Mouse (Mus musculus) right cerebral cortex, postnatal 36 days (tissue): ENCODE measurements around the gene Scg5.
A peak's percentile ranks its signal among the peaks of the same experiment; 100 is the strongest.

Experiments
- DNase-seq, 2 experiments: peaks; one replicate each; pipeline ENCODE4 v3.0.0; 2022; ENCODE audit warnings: low spot score in 2 of 2, mixed read lengths in 1 of 2

Scg5 gene

DNA sequence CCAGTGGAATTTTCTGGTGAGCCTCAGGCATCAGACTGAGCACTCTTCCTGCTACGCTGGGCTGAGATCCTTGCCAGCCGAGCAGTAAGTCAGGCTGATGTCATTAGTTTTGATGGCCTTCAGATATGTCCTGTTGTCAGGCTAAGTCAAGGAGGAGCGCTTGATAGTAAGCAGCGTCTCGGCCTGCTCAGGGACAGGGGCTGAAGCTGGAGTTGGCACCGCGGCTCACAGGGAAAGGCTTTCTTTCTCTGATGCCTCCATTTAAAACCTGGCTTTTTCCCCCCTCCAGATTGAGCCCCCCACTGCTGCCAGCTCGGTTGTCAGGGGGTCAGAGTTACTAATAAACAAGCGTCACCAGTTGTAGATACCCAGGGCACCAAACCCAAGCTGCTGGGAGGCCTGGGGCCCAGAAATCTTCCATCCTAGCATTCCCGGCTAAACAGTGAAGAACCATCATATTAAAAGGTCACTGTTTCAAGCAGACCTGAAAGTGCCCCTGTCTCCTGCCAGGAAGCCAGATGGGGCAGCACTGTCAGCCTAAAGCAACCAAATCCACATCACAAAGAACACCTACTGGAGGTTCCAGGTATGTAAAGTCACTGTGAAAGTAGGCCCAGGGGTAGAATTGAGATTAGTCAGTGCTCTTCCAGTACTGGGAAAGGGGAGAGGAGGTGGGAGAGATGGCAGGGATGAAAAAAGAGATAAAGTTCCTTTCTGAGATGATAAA lies 21.9 kb downstream of the Scg5 start:
- DNase-seq, result no peak

DNA sequence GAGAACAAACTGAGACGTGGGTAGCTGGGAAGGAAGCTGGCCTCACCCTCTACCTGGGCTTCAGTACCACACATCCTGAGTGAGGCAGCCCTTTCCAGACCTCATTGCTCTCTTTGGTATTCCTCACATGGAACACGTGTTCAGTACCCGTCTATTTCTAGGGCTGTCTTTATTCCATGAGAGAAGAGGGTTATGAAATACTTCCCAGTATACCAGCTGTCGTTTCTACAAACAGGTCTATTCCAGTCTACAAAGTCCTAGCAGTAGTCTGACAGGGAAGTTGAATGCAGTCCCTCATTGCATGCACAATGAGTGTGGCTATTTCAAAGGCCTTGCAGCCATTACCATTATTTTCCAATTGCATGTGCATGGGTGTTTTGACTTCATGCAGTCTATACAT lies 23.2 kb downstream of the Scg5 start:
- DNase-seq, result no peak

DNA sequence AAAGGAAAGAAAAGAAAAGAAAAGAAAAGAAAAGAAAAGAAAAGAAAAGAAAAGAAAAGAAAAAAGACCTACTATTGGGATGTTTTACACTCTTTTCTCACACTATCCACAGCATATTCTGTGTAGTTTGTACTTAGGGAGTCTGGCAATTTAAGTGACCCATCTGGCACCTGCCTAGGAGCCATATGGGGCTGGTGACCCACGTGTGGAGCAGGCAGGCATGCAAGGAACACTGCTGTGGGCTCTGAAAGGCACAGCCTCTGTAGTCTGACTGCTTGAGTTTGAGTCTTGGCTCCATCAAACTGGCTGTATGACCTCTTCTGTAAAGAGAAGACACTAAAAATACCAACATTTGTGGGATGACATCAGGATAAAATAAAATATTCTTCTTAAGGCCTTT lies 25.2 kb downstream of the Scg5 start:
- no peak for DNase-seq

DNA sequence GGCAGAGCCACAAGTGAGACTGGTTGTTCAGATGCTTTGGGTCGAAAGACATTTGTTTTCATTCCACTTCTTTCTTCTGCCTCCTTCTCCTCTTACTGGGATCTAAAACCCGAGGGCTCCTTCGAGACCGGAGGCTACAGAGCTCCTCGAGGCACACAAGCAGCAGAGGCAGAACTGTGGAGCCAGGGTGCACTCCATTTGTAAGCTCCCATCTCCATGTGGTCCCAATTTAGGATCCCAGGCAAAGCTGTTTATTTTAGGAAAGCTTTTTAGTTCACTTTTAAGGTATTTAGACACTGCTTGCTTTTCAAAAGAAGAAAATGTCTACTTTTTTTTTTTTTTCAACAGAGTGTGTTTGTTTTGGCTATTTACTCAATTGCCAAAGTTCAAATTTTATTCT lies 28.1 kb downstream of the Scg5 start:
- DNase-seq, result no peak

DNA sequence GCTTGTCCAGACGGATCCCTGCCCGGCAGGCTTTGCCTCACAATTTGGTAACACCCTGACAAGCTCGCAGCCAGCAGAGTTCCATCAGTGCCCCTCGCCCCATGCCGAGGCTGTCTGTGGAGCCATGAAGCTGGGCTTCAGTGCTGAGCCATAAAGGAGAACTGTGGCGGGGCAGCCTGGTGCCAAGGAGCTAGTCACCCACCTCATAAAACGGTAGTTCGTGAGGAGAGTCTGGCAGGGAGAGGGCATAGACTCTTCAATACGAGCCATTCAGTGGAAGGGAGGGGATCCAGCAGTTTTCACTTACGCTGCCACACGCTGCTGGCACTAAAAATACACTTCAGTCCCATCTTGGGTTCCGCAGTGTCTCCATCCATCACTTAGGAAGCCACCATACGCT lies 30.3 kb downstream of the Scg5 start:
- DNase-seq, result no peak

DNA sequence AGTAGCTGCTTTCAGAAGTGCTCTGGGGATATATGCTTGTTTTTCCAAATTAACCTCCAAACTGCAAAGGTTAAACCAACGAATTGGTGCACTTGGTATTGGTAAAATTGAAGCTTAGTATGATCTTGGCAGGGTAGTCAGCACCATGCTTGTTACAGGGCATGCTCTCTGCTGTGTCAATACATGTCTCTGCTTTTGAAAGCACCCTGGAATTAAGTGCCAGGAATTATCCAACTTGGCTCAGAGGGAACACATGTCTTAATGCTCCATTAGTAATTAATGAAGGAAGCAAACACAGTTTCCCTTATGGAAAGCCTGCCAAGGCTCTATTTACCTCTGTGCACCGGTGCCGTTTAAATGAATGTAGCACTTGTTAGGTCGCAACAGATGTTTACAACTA lies 33.7 kb downstream of the Scg5 start:
- no peak for DNase-seq

DNA sequence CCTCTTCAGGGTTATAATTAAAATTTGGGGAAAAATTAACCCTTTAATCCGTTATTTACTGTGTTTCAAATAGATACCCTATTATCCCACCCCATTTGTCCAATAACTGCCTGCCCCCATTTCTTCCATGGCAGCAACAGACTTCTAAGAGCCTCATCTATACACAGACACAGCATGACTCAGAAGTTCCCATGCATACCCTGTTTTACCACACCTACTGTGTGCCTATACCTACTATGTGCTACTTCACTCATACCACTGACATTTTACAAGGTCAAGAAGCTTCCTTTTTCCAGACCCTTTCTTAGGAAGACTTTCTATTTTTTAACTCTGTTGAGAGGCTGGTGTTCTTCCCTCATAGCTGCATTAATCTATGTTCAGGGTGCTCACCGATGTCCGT lies 35.4 kb downstream of the Scg5 start:
- no peak for DNase-seq

DNA sequence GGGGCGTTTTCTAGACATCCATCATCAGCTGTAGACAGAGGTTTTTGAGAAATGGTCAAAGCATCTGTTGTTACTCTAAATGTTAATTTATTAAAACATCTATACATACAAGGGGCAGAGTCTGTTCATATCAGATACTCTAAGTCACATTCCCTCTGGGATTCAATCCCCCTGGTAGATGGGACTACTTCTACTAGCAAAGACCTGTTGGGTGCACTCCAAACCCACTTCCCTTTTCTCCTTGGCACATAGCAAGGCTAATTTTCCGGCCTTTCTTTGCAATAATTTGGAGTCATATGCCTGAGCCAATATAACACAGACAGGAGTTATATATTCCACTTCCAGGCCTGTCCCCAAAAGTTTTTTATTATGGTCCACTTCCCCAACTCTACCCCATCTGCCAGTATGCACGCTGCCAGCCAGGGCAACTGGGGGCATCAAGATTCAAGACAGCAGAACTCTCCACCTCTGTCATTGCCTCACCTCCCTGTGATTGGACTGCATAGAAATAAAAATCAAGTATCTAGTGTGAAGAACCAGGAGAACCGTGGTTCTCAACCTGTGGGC lies 40.0 kb downstream of the Scg5 start:
- DNase-seq, result no peak

DNA sequence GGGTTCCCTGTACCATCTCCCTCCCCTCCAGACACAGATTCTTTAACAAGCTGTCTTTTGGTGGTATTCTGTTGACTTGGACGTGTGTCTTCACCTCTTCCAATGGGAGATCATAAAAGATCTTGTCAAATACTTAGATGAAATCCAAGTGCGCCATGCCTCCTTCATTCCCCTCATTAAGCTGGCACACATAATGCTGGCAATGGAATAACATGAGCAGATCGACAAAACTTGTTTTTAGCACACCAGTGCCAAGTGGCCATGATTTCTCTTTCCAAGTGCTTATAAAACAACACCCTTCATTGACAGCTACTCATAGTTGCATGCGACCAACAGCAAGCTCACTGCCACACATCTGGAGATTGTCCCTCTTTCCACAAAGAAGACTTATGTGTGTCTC lies 41.0 kb downstream of the Scg5 start:
- DNase-seq, result no peak

DNA sequence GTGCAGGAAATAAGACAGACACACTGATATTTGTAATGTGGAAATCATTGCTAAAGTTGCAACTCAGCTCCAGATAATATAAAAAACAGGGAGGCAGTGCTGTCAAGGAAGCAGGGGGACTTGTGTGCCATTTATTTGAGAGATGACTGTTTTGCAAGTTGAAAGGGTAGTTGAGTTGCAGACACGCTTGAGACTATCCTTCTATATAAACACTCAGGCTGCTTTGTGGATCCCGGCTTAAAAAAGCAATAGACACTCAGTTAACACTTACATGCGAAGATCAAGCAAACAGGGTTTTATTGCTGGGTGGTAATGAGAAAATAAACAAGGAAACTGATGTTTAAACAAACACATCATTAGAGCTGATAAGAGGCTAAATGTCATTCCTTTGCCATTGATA lies 44.1 kb downstream of the Scg5 start:
- no peak for DNase-seq

DNA sequence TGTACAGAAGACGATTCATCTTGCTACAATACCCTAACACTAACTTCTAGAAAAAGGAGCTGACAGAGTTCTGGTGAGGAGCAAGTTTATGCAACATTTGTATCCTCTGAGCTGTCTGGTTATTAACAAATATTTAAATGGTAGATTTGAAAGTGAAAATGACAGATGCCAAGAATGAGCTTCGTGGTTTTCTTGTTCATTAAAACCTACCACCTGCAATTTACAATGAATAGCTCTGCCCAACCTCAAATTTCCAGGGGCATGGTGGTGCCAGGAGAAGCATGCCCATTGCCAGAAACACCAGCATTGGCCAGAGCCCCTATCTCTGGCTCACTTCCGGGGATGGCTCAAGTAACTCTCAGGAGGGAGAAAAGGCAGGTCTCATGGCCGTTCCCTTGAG lies 47.4 kb downstream of the Scg5 start:
- no peak for DNase-seq

DNA sequence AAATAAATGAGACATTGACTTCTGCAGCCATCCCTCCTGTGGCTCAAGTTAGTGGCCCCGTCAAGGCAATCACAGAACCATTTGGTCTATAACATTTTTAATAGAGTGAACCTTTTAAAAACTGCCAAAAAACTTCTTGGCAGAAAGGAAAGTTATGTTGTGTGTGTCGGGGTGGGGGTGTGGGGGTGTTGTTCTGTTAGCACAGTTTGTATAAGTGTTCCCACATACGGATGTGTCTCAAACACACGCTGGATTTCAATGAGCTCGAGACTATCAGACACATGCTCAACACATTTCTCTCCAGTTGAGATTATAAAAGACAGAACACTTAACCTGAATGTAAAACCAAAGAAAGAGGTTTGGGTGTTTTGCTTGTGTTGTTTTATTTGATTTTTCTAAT lies 47.8 kb downstream of the Scg5 start:
- DNase-seq, result no peak

DNA sequence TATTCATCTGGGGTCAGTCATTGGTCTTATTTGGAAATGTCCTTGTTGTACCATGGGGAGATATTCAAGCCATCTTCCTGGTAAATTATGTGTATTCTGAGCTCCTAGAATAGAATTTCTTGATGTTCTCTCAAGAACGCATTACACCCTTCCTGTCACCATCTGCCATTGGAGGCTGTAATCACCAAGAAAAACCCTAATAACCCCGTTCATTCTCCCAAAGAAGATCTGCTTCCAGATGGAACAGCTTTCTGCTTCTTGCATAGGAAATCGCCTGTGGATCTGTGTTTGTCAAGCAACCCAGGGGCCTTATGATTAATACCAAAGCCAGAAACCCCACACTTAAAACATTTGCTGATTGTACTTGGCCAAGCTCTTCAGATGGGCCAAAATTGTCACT lies 49.6 kb downstream of the Scg5 start:
- DNase-seq, result no peak

DNA sequence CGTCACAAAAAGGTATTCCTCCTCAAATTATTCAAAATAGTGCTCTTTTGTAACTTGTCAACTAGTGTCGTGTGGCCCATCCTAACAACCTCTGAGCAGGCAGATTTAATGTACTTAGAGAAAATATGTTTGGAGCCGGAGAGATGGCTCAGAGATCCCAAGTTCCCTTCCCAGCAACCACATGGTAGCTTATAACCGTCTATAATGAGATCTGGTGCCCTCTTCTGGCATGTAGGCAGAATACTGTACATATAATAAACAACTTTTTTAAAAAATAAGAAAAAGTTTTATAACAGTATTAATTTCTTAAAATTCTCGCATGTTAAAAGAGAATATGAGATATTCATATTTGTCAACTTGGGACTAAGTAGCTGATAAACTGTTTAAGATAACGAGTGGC lies 50.9 kb downstream of the Scg5 start:
- DNase-seq, result no peak

DNA sequence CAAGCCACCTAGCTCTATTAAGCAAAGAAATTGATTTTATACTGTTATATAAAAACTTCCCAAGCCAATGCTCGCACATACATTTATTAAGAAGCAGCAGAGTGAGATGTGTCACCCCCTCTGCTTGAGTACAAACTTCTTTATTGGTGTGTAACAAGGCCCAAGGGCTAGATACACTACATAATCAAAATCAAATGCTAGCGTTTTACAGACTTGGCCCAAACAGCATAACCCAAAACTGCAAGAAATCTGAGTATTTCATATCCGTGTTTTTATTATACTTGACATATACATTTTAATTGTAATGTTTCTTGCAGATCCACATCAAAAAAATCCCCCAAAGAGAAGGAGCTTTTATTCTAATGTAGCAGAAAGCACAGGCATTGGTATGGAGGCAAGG lies 52.6 kb downstream of the Scg5 start:
- DNase-seq, result no peak

DNA sequence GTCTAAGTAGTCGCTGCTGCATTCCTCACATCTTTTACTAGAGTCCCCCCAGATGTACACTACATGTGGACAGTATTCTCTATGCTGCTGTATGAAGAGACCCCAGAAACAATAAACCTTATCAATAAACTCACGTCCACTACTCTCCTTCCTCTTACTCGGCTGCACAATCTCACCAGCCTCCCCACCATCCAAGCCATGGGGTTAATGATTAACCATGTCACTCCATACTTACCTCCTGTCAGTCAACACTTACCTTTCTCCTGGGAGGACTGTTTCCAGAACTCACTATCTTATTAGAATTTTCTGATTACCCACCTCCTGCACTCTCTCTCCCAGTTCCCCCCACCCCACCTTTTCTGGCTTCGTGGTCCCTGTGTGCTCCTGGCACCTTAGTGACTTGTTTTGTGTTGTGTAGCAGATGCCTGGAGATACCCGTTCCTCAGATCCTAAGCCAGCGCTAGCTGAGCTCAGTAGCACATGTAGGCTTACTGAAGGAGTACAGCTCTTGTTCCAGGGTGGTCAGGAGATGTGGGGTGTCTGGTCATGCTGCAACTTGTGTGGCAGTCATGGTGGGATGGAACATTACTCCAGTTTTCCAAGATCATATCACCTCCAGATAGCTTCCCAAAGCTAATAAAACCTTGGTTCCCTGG lies 54.6 kb downstream of the Scg5 start:
- no peak for DNase-seq

DNA sequence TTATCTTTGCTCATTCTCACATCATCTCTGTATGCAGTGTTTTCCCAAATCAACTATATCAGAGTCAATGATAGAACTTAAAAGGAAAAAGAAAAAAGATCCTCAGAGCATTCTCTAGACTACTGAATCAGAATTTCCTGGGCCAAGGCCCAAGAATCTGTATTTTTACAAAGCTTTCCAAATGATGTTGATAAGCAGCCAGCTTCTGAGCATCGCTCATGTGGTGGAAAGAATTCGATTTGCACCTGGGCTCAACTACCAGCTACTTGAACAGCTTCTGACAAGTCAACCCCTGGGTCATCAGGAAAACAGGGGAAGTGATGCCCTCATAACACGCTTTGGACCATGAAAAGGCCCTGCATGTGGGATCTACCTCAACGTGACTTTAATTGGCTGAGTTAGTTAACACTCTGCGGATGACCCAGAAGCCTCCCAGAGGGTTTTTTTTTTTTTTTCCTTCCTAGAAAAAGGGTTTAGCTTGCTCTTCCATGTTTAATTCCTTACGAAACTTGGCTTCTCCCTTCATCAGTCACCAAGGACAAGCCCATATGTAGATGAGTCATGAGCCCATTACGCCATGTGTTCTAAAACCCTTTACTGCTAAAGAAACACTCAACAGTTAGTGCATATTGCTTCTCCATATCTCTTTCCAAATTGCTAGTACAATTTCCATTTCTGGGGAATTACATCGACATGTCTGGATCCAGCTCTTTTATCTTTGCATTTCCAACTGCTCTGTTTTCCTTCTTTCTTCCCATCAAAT lies 60.2 kb downstream of the Scg5 start:
- no peak for DNase-seq

DNA sequence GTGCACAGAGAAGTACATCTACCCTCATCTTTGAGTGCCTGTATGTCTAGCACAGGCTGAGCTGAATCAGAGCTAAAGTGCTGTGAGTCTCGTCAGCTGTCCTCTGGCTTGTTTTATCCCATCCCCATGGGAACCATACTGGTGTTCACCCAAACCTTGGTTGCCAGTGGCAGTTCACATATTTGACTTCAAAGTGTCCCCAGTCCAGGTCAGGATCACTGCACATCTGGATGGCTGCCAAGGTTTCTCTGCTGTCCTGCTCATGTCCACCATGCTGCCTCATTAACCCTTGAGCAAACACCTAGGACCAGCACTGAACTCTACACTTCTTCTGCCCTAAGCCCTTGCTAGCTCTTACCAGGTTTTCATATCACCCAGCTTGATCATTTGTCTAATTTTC lies 63.0 kb downstream of the Scg5 start:
- no peak for DNase-seq

DNA sequence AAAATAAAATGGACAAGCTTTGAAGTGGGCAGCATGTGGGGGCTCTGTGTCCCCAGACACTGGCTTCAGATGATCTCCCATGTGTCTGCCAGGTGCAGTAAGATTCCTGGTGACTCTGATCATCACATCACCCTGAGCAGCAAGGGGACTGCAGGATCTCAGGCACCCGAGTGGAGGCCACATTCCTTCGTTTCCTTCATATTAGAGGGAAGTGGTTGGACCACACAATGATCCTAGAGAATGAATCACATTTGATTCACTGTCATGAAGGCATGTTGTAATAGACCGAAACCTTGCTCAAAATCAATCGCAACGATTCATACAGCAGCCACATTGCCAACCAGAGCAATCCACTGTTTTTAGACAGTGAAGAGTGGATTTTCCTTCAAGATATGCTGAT lies 64.0 kb downstream of the Scg5 start:
- no peak for DNase-seq

DNA sequence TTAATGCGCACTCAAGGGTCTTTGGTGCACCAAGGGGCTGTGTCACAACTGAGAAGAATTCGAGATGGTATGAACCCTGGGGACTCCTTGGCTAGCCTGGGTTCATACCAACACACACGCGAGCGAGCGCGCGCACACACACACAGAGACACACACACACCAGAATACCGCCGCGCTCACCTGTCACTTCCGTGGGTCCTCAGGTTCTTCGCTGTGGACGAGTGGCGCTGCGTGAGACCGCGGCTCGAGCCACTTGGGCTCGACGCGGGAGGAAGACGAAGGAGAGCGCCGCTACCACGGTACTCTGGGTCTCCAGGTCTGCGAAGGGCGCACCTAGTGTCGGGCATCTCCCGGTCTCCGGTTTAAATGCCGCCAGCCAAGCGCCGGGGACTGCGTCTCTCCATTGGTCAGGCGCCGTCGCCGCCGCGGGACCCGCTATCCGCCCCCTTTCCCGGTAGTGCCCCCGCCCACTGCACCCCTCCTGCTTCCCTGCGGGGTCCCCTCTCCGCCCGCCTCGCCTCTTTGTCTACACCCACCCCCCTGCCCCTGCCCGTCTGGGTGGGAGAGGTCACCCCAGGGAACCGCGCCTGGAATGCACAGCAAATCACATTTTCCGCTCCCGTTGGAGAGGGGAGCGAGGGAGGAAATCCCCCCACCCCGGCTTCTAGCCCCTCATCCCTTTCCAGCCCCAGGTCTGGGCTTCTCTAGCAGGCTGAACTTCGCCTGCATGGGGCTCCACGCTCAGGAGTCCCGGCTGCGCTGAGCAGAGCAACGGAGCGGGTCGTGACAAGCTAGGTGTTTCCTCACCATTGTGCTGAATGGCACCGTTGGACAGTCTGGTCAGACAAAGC lies 70.4 kb downstream of the Scg5 start, which contains the start of gene Grem1:
TSS of gene Grem1 (minus strand) at position 336 of the 851 bp plus-strand sequence.
- DNase-seq, result no peak

DNA sequence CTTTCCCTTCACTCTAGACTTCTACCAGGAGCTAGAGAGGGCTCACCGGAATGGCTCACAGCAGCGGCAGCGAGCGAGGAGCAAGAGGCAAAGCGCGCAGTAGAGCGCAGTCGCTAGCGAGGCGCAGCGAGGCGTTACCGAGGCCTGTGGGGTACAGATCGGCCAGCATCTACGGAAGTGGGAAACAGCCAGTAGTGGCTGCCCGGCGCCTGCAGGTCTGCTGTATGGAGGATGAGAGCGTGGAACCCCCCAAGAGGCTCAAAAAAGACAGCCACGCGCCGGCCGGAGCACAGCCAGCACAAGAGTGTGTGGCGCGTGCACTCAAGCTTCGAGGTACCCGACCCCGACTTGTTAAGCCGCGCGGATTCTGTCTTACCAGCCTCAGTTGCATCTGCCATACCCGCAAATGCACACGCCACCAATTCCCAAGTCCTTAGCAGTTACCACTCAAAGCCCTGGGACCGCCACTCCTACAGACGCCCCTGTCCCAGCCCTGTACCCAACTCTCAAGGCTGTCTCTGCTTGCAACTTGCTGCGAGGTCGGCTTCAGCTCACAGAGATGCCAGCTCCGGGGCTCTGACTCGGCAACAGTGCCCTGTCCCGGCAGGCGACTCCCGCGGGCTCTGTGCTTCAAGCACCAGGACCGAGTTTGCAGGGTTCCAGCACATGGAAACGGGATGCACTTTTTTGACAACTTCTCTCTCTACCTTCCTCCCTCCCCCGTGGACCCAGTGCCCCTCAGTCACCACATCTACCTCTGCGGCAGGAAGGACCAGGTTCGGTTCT lies 71.2 kb downstream of the Scg5 start:
- DNase-seq, result peak in 1 of 2 experiments; percentile 26
